Mouse (Mus musculus) midbrain, embryonic 12.5 days (tissue): ENCODE results near the gene Zfhx3. TPM values are rescaled to one million over a fixed set of nuclear protein-coding genes. Genes with fewer than 3 reads are reported as not detected.

ENCODE experiments used
- ATAC-seq: fragments of 200-750 bp; cut with Nextera tagmentation; 2 replicates; pipeline ENCODE4 v1.8.0; 2017; ENCODE audit warnings: low read depth, moderate TSS enrichment, moderate library complexity; ENCODE audit not compliant: low FRiP score
- H3K27ac ChIP-seq: fragments of 300-500 bp; sonication (generic); replicated peaks from 2 replicates; pipeline ENCODE4 v1.5.1; 2016; ENCODE audit warnings: mild to moderate bottlenecking
- H3K27me3 ChIP-seq: fragments of 300-500 bp; sonication (generic); 2 replicates; pipeline ENCODE4 v1.6.1; 2016; ENCODE audit warnings: mild to moderate bottlenecking
- H3K36me3 ChIP-seq: fragments of 300-500 bp; sonication (generic); 2 replicates; pipeline ENCODE4 v1.6.1; 2016
- H3K4me1 ChIP-seq: fragments of 300-500 bp; sonication (generic); 2 replicates; pipeline ENCODE4 v1.6.1; 2016
- H3K4me2 ChIP-seq: fragments of 300-500 bp; sonication (generic); replicated peaks from 2 replicates; pipeline ENCODE4 v1.6.1; 2016; ENCODE audit warnings: mild to moderate bottlenecking, moderate library complexity
- H3K4me3 ChIP-seq: fragments of 300-500 bp; sonication (generic); 2 replicates; pipeline ENCODE4 v1.5.1; 2016; ENCODE audit warnings: mild to moderate bottlenecking
- H3K9ac ChIP-seq: fragments of 300-500 bp; sonication (generic); replicated peaks from 2 replicates; pipeline ENCODE4 v1.6.1; 2016; ENCODE audit warnings: mild to moderate bottlenecking, moderate library complexity
- H3K9me3 ChIP-seq: fragments of 300-500 bp; sonication (generic); 2 replicates; pipeline ENCODE4 v1.6.1; 2016; ENCODE audit warnings: mild to moderate bottlenecking
- WGBS: fragments of 180-500 bp; shearing (Covaris S2); methylation state at CpG from one replicate; pipeline ENCODE4 v1.1.7; 2016; 5-methylcytosine and 5-hydroxymethylcytosine counted together
- polyA plus RNA-seq: library from polyadenylated mRNA; unstranded; fragments of >200 nt; fragmentation: Nextera tagmentation; extraction: Ambion mirVana; gene quantifications from 2 replicates; pipeline ENCODE4 v1.2.1, GENCODE M21; 2016

Zfhx3 gene
- polyA plus RNA-seq, 1 experiment from 2014 or later, result 48.9 TPM

DNA sequence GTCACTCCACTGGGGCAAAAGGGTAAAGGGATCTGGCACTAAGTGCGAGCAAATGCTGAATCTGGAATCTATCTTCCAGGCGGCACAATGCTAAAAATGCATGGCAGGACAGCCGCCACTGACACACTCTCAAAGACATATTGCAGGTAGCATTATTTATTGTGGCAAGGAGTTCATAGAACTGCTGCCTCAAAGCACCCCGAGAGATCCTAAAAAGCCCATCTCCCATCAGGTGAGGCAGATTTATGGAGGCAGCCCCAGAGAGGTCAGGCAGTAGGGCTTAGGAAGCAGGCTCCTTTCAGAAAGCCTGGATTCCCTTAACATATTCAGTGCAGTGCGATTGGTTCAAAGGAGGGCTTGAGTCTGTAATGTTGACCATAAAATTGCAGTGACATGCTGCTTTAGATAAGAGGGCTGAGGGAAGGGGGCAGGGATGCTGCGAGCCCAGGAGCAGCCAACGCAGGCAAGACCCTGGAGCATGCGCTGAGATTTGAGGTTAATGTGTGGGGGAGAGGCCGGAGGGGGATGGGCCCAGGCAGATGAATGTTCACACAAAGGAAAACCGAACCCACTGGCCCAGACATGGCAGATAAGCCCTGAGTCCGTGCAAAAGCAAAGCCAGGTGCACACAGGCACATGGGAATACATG, 538.8 kb downstream of the Zfhx3 start:
- H3K27ac ChIP-seq, result peak overlapping the region; percentile 93
- H3K9ac ChIP-seq, result no peak overlapping the region
- 24% methylated on average over 11 of the region's 11 CpGs for WGBS
- H3K27me3 ChIP-seq, result no peaks in the 10 kb centered on the region
- H3K4me3 ChIP-seq, result no peak overlapping the region
- H3K4me2 ChIP-seq, result peak overlapping the region; percentile 11; the same call in 1 of the 2 replicates
- H3K36me3 ChIP-seq, result no peaks in the 10 kb centered on the region
- peaks cover 27% of the 10 kb centered on the region; the same call in 1 of the 2 replicates for H3K4me1 ChIP-seq
- ATAC-seq, result peak; percentile 98
- H3K9me3 ChIP-seq, result no peaks in the 10 kb centered on the region

DNA sequence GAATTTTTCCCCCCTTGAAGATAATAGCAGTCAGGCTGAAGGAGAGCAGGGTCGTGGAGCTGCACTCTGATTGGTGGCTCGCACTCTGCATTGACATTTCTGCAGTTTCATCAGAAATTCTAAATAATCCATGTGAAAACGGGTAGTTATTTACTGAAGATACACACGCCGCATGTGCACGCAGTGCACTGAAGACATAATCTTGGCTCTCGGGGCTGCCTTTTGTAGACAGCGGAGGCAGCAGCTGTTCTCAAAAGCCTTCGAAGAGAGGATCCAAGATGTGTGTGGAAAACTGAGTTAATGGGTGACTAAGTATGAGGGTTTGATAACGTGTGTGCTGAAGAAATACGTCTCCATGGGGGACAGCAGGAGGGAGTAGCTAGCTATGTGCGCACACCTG, 553.7 kb downstream of the Zfhx3 start:
- H3K27ac ChIP-seq, result peak overlapping the region; percentile 64

DNA sequence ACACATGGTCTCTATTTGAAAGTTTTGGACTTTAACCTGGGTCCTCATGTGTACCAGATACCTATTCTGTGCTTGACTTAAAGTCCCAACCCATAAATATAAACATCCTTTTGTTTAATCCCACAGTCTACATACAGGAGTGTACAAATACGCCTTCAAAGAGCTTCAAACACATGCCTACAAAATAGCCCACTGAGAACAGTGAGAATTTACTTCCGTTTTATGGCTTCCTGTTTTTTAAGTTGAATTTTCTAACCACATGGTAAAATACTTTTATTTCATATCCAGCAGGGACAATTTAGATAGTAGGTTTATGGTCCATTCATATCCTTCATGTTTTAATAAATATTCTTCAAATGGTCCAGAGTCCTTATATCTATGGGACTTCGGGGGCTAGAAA, 564.3 kb downstream of the Zfhx3 start:
- no peak overlapping the region for H3K4me3 ChIP-seq
- peaks cover 44% of the 10 kb centered on the region for H3K27me3 ChIP-seq
- H3K9me3 ChIP-seq, result no peaks in the 10 kb centered on the region
- H3K4me2 ChIP-seq, result no peak overlapping the region
- WGBS, result 92% methylated on average over 3 of the region's 3 CpGs
- ATAC-seq, result no peak
- no peaks in the 10 kb centered on the region for H3K36me3 ChIP-seq
- no peak overlapping the region for H3K9ac ChIP-seq
- H3K27ac ChIP-seq, result no peak overlapping the region
- H3K4me1 ChIP-seq, result peaks cover 15% of the 10 kb centered on the region

More for the DNA sequence above, 553.7 kb downstream of the Zfhx3 start:
- Histone ChIP-seq H3K36me3 (no peaks in the 10 kb centered on the region), H3K9me3 (no peaks in the 10 kb centered on the region), H3K4me2 (no peak overlapping the region), H3K4me3 (no peak overlapping the region), H3K27me3 (peaks cover 8% of the 10 kb centered on the region), H3K4me1 (peaks cover 13% of the 10 kb centered on the region), H3K9ac (no peak overlapping the region)
- WGBS, result 74% methylated on average over 12 of the region's 12 CpGs
- no peak for ATAC-seq

DNA sequence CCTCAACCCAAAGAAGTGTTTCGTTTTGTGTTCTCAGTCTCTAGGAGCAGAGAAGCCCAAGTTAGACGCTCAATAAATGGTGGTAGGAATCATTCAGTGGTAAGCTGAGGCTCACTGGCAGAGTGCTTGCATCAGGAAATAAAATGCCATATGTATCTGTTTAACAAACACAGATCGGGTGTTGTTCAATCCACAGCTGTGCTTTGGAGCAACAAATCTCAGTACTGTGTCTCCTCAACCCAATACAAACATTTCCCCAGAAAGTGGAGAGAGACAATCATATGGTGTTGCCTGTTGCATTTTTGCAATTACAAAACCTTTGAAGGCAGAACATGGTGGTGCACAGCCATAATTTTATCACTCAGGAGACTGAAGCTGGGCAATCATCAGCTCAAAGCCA, 565.3 kb downstream of the Zfhx3 start:
- Histone ChIP-seq H3K36me3 (no peaks in the 10 kb centered on the region), H3K4me3 (no peak overlapping the region), H3K9ac (no peak overlapping the region), H3K9me3 (no peaks in the 10 kb centered on the region), H3K4me1 (peaks cover 15% of the 10 kb centered on the region), H3K4me2 (no peak overlapping the region), H3K27me3 (peaks cover 51% of the 10 kb centered on the region), H3K27ac (no peak overlapping the region)
- no peak for ATAC-seq
- 88% methylated on average over 3 of the region's 3 CpGs for WGBS

DNA sequence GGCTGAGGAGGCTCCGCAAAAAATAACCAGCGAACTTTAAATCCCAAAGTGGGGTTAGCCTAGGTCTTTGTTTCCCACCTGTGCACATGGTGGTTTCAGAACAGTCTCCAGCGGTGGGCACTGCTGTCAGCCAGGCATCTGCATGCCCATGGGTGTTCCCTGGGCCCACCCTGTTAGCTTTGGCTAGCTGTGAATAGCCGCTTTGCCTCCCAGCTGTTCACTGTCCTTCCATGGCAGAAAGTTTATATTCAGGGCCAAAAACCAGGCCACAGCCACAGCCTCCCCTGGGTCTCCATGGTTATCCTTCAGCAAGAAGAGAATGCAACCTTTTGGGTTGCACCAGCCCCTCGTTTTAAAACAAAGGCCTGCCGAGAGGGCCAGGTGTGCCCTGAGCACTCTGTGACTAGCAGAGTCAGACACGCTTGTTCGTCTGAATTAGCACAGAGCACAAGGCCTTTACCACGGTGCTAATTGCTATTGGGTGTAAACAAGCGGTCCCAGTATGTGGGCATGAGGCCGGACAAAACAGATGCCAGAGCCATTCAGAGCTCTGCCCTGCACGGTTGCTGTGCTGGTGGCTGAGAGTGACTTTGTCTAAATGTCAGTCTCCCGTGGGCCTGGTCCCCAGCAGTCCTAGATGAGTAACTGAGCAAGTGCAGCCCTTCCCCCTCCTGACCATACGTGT, 568.3 kb downstream of the Zfhx3 start:
- no peak overlapping the region for H3K9ac ChIP-seq
- ATAC-seq, result peak; percentile 98
- peaks cover 46% of the 10 kb centered on the region for H3K27me3 ChIP-seq
- no peak overlapping the region for H3K4me3 ChIP-seq
- H3K4me1 ChIP-seq, result peaks cover 15% of the 10 kb centered on the region
- WGBS, result 22% methylated on average over 14 of the region's 14 CpGs
- H3K27ac ChIP-seq, result peak overlapping the region; percentile 60
- no peaks in the 10 kb centered on the region for H3K36me3 ChIP-seq
- no peaks in the 10 kb centered on the region for H3K9me3 ChIP-seq
- H3K4me2 ChIP-seq, result peak overlapping the region; percentile 15; the same call in 1 of the 2 replicates

DNA sequence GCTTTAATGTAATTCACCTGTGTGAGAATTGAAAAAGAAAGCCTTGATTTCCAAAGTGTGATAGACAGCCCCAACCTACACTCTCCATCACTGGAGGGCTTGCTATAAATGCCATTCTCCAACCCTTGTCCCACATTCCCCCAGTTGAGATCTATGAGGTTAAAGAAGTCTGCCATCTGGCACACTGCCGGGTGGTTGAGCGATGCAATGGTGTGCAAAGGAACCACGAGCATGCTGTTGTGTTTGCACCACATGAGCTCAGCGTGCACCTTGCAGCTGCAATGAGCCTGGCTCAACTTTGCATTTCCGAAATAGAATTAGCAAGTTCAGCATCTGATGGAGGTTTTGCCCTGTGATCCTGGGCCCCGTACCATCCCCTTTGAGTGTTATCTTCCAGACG, 575.7 kb downstream of the Zfhx3 start:
- H3K36me3 ChIP-seq, result no peaks in the 10 kb centered on the region
- ATAC-seq, result no peak
- no peaks in the 10 kb centered on the region for H3K9me3 ChIP-seq
- WGBS, result 85% methylated on average over 7 of the region's 7 CpGs
- no peaks in the 10 kb centered on the region for H3K4me1 ChIP-seq
- H3K9ac ChIP-seq, result no peak overlapping the region
- H3K27ac ChIP-seq, result no peak overlapping the region
- no peak overlapping the region for H3K4me3 ChIP-seq
- no peak overlapping the region for H3K4me2 ChIP-seq
- peaks cover 11% of the 10 kb centered on the region for H3K27me3 ChIP-seq

DNA sequence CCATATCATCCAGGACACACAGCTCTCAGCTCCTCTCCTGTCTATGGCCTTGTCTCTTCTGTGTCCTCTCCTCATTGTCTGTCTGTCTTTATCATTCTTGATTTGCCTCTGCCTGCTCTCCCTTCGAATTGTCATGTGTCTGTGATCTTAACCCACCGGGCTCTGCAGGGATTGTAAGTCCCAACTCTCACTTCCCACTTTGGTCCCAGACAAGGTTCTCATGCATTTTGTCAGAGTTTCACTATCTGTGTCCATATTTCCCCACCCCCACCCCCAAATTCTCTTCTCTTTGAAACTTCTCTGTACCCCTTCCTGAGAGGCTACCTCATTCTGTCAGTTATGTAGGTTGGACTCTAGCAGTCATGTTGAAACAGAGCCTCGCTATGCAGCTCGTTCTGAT, 579.6 kb downstream of the Zfhx3 start:
- no peak overlapping the region for H3K9ac ChIP-seq
- no peaks in the 10 kb centered on the region for H3K36me3 ChIP-seq
- H3K27me3 ChIP-seq, result peaks cover 6% of the 10 kb centered on the region; the same call in 1 of the 2 replicates
- no peak for ATAC-seq
- no peak overlapping the region for H3K27ac ChIP-seq
- H3K4me3 ChIP-seq, result no peak overlapping the region
- H3K4me2 ChIP-seq, result no peak overlapping the region
- H3K4me1 ChIP-seq, result no peaks in the 10 kb centered on the region
- no peaks in the 10 kb centered on the region for H3K9me3 ChIP-seq
- WGBS, result 90% methylated on average over 4 of the region's 4 CpGs

DNA sequence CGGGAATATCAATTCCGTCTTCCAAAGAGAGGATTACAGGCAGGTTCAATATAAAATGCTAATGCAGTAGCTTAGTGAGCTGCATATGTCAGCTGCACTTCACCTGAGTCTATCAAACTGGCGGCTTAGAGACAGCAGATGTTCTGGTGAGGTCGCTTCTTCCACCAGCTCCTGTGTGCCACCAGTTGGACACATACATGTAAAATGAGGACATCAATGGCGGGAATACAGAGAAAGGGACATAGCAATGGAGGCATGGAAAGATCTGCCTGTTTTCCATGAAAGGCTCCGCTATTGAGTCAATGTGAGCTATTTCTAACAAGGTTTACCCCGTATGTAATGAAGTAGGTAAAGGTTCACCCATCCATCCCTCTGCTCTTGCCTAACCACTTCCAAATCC, 587.0 kb downstream of the Zfhx3 start:
- Histone ChIP-seq H3K9me3 (no peaks in the 10 kb centered on the region), H3K27me3 (no peaks in the 10 kb centered on the region), H3K4me1 (no peaks in the 10 kb centered on the region), H3K4me2 (no peak overlapping the region), H3K4me3 (no peak overlapping the region), H3K27ac (no peak overlapping the region), H3K36me3 (no peaks in the 10 kb centered on the region), H3K9ac (no peak overlapping the region)
- WGBS, result 84% methylated on average over 7 of the region's 7 CpGs
- ATAC-seq, result no peak

DNA sequence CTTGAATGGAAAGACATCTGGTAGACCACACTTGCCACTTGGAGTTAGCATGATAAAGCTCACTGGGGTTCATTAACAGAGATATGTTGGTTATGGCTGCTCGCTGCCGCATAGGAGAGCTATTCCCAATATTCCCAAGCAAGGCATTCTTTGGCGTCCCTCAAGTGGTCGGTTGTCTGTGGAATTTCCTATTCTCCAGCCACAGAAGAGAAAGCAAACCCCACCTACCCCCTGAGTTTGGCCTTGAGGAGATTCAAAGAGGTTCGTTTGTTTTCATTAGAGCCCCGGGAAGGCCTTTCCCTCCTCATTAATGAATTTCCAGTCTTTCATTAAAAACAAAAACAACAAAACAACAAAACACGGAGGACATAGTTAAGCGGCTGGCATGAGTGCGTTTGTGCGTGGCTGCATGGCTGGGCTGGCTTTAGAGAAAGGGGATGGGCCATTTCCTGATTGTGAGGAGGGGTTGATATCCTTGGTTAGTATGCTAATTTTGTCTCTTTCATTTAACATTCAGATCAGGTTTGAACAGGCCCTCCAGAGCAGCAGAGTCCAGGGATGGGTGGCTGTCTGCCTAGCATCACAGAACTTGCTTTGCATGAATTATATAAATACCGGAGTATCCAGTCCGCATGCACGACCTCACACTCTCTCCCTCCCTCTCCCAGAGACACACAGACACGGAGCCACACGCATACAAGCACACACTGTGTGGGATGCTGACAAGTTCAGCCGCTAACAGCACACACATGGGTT, 592.9 kb downstream of the Zfhx3 start:
- Histone ChIP-seq H3K4me2 (peak overlapping the region; percentile 19), H3K27me3 (no peaks in the 10 kb centered on the region), H3K9me3 (no peaks in the 10 kb centered on the region), H3K4me1 (peaks cover 42% of the 10 kb centered on the region), H3K4me3 (no peak overlapping the region), H3K27ac (peak overlapping the region; percentile 15), H3K36me3 (no peaks in the 10 kb centered on the region), H3K9ac (no peak overlapping the region)
- 66% methylated on average over 16 of the region's 16 CpGs for WGBS
- ATAC-seq, result peak; percentile 82

DNA sequence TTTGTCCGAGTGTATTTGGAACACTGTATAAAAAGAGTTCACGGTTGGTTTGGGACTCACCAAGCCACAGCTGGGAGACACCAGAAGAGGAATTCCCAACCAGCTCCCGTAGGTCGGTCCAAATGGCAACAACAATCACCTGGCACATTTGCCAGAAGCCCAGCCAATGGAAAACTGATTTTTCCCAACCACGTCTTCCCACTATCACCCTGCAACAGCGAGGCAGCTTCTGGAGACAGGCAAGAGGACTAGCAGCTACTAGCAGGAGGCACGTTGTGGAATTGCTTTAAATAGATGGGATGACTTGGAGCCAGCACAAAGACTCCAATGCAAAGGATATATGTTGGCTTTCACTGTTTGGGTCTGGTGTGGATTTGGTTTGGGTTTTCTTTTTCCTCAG, 593.7 kb downstream of the Zfhx3 start:
- Histone ChIP-seq H3K4me2 (peak overlapping the region; percentile 15), H3K36me3 (no peaks in the 10 kb centered on the region), H3K27ac (peak overlapping the region; percentile 66), H3K27me3 (no peaks in the 10 kb centered on the region), H3K9me3 (no peaks in the 10 kb centered on the region), H3K9ac (no peak overlapping the region), H3K4me1 (peaks cover 42% of the 10 kb centered on the region), H3K4me3 (0 out of 2 replicates have a peak overlapping the region, but pooled peaks have one; percentile 7)
- ATAC-seq, result no peak
- WGBS, result 88% methylated on average over 7 of the region's 7 CpGs

DNA sequence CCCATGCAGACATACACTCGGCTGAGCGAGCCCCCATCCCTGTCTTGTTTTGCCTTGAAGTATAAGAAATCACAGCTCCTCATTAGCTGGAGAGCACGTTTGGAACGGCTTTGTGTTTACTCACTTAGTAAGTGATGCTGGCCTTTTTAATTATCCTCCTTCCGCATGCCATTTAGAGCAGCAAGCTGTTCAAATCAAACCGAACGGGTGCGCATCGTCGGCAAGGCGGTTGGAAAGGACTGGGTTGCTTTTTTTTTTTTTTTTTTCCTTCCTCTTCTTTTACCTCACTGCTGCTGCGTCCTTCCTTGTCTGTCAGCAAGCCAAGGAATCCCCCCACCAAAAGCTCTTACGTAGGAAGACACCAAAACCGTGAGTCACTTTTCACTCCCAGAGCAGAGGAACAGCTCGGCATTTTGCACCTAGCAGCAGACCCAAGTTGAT, 594.5 kb downstream of the Zfhx3 start:
- Histone ChIP-seq H3K4me2 (peak overlapping the region; percentile 33), H3K36me3 (no peaks in the 10 kb centered on the region), H3K4me1 (peaks cover 42% of the 10 kb centered on the region), H3K4me3 (0 out of 2 replicates have a peak overlapping the region, but pooled peaks have one; percentile 7), H3K9me3 (no peaks in the 10 kb centered on the region), H3K27ac (peak overlapping the region; percentile 66), H3K27me3 (no peaks in the 10 kb centered on the region), H3K9ac (no peak overlapping the region)
- WGBS, result 66% methylated on average over 15 of the region's 15 CpGs
- no peak for ATAC-seq
